Mouse (Mus musculus) intestine, embryonic 14.5 days (tissue): ENCODE data around the gene Tmem39b. TPM values are rescaled to one million over a fixed set of nuclear protein-coding genes. Genes with fewer than 3 reads are reported as not detected.

Source experiments
- ATAC-seq: fragments of 200-750 bp; cut with Nextera tagmentation; replicated peaks from 2 replicates; pipeline ENCODE4 v1.8.0; 2017; ENCODE audit warnings: low read depth, moderate number of reproducible peaks, moderate TSS enrichment, moderate library complexity; ENCODE audit not compliant: low FRiP score, low TSS enrichment
- DNase-seq: peaks from one replicate; pipeline ENCODE4 v3.0.0-alpha.2; 2018; ENCODE audit warnings: low spot score
- H3K27ac ChIP-seq: fragments of 300-500 bp; sonication (generic); 2 replicates; pipeline ENCODE4 v1.5.1; 2014; ENCODE audit warnings: low read depth, mild to moderate bottlenecking, control low read depth
- H3K27me3 ChIP-seq: fragments of 300-500 bp; sonication (generic); replicated peaks from 2 replicates; pipeline ENCODE4 v1.6.1; 2014; ENCODE audit warnings: low read length, control low read depth; ENCODE audit not compliant: control insufficient read depth, insufficient read depth
- H3K36me3 ChIP-seq: fragments of 300-500 bp; sonication (generic); 2 replicates; pipeline ENCODE4 v1.6.1; 2014; ENCODE audit warnings: low read length, control low read depth; ENCODE audit not compliant: control insufficient read depth, insufficient read depth
- H3K4me1 ChIP-seq: fragments of 300-500 bp; sonication (generic); replicated peaks from 2 replicates; pipeline ENCODE4 v1.6.1; 2014; ENCODE audit warnings: low read length, control low read depth, mixed read lengths; ENCODE audit not compliant: control insufficient read depth, insufficient read depth
- H3K4me2 ChIP-seq: fragments of 300-500 bp; sonication (generic); 2 replicates; pipeline ENCODE4 v1.6.1; 2014; ENCODE audit warnings: low read length
- H3K4me3 ChIP-seq: fragments of 300-500 bp; sonication (generic); 2 replicates; pipeline ENCODE4 v1.5.1; 2014; ENCODE audit warnings: low read depth, low read length, control low read depth, mixed read lengths
- H3K9ac ChIP-seq: fragments of 300-500 bp; sonication (generic); 2 replicates; pipeline ENCODE4 v1.6.1; 2014; ENCODE audit warnings: mild to moderate bottlenecking, low read length
- H3K9me3 ChIP-seq: fragments of 300-500 bp; sonication (generic); 2 replicates; pipeline ENCODE4 v1.6.1; 2016; ENCODE audit warnings: low read length, control low read depth; ENCODE audit not compliant: control insufficient read depth
- WGBS: fragments of 180-500 bp; shearing (Covaris S2); extraction: QIAGEN DNeasy Blood & Tissue Kit; methylation state at CpG from one replicate; pipeline ENCODE4 v1.1.7; 2014; 5-methylcytosine and 5-hydroxymethylcytosine counted together
- polyA plus RNA-seq: library from polyadenylated mRNA; unstranded; fragments of >200 nt; fragmentation: Nextera tagmentation; extraction: Ambion mirVana; gene quantifications from 2 replicates; pipeline ENCODE4 v1.2.1, GENCODE M21; 2014

The Tmem39b gene
- polyA plus RNA-seq, 1 experiment from 2014 or later: 26.6 TPM

DNA sequence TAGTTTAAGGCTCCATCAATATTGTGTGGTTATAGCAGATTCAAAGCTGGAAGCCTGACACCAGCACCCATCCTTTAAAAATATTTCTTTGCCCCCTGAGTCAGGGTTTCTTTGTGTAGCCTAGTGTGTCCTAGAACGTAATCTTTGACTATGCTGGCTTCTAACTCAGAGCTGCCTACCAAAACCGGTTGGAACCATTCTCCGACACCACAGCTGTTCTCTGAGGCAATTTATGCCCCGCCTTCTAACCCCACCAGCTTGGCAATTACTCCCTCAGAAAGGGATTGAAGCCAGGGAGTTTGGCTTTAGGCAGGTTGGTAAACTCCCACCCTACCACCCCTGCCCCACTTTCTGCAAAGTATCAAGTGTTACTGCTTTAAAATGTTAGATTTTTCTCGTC, 54.9 kb downstream of the Tmem39b start:
- Histone ChIP-seq H3K36me3 (peaks cover 58% of the 10 kb centered on the region), H3K4me1 (peaks cover 21% of the 10 kb centered on the region), H3K9ac (no peak overlapping the region), H3K9me3 (no peaks in the 10 kb centered on the region), H3K4me3 (peak overlapping the region; percentile 67; the same call in 1 of the 2 replicates), H3K27me3 (no peaks in the 10 kb centered on the region), H3K4me2 (peak overlapping the region; percentile 90), H3K27ac (no peak overlapping the region)
- ATAC-seq (no peak), DNase-seq (no peak)
- 54% methylated on average over 5 of the region's 5 CpGs for WGBS

DNA sequence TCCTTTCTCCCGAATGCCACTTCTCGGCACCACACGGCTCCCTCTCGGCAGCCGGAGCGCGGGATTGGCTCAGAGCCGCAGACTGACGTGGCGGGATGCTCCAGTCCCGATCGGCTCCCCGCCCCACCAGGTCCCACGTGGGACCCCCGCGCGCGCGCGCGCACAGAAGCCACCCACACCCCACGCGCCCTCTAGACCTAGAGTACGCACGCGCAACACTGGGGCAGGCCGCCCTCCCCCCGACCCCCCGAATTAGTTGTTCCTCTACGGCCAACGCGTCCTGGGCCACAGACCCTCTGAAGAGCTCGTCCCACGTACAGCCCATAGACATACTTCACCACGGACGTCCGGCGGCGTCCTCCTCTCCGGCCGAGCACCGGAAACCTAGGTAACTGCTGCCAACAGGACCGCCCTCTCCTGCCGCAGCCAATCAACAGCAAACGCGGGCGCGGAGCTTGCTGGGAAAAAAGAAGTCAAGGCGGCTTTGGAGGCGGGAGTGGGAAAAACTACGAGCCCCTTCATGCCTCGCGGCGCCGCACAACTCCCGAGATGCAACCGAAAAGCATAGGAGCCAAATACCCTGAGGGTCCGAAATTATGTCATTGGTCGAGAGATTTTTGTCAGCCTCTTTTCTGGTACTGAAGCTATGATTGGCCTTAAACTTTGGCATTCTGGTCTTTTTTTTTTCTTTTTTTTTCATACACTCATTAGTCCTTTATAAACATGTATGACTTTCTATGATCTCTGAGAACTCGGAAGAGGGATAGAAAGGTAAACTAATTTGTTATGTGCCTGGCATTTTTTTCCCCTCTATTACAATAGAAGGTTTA, 55.8 kb downstream of the Tmem39b start, which contains the start of gene Txlna:
Txlna (minus strand) TSS at position 428 of the 830 bp plus-strand sequence.
- WGBS: under 1% methylated on average over 59 of the region's 60 CpGs
- Histone ChIP-seq H3K36me3 (peaks cover 58% of the 10 kb centered on the region), H3K4me3 (peak within 1 kb of the TSS; percentile 67), H3K9ac (peak within 1 kb of the TSS; percentile 59), H3K4me2 (peak within 1 kb of the TSS; percentile 90), H3K9me3 (no peaks in the 10 kb centered on the region), H3K27ac (peak within 1 kb of the TSS; percentile 87), H3K4me1 (peaks cover 21% of the 10 kb centered on the region), H3K27me3 (no peaks in the 10 kb centered on the region)
- DNase-seq: peak; percentile 97
- peak; percentile 96 for ATAC-seq

DNA sequence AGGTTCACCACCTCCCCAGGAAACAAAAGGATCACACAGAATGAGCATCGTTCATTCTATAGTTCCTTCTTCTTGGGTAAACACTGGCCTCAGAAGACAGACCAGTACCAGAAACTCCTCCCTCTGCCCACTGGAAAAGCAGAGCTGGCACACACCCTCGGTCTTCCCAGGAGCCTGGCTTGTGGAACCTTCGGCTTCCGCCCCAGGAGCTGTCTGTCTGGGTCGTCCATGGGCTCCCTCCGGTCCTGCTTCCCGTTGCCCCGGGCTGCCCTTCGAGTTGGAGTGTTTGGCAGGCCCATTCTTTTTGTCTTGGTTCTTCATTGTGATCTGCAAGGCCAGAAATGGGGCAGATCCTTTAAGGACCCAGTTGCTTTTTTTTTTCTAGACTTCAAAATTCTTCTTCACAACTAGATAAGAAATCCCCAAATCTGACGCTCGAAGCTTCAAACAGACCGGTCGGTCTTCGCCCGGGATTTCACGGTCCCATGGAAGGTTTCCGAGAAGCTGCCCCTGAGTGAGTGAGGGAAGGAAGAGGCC, 56.5 kb downstream of the Tmem39b start:
- H3K36me3 ChIP-seq: peaks cover 58% of the 10 kb centered on the region
- peaks cover 21% of the 10 kb centered on the region for H3K4me1 ChIP-seq
- peak overlapping the region; percentile 67 for H3K4me3 ChIP-seq
- H3K9ac ChIP-seq: peak overlapping the region; percentile 59
- H3K27ac ChIP-seq: peak overlapping the region; percentile 87
- H3K27me3 ChIP-seq: no peaks in the 10 kb centered on the region
- DNase-seq: no peak
- no peak for ATAC-seq
- H3K4me2 ChIP-seq: peak overlapping the region; percentile 90
- 4% methylated on average over 17 of the region's 17 CpGs for WGBS
- no peaks in the 10 kb centered on the region for H3K9me3 ChIP-seq

DNA sequence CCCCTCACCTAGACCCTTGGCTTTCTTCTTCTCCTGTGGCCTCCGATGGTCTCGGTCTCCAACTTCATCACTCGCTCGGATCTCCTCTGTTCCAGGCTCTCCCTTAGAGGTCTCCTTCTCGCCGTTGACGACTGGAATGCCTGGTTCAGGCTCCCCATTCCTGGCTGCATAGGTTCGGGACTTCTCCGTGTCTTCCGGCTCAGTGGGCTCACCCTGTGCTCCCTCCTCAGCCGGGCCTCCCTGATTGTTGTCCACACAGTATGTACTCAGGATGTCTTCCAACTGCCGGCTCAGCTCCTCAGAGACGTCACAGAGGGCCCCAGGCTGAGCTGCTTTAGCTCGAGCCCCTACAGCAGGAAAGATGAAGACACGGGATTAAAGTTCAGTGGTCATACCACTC, 57.4 kb downstream of the Tmem39b start:
- Histone ChIP-seq H3K9me3 (no peaks in the 10 kb centered on the region), H3K27ac (no peak overlapping the region), H3K4me1 (peaks cover 21% of the 10 kb centered on the region), H3K36me3 (peaks cover 59% of the 10 kb centered on the region), H3K27me3 (no peaks in the 10 kb centered on the region), H3K4me2 (peak overlapping the region; percentile 90), H3K9ac (peak overlapping the region; percentile 59; the same call in 1 of the 2 replicates), H3K4me3 (peak overlapping the region; percentile 67; the same call in 1 of the 2 replicates)
- ATAC-seq: no peak
- DNase-seq: no peak
- 86% methylated on average over 15 of the region's 15 CpGs for WGBS

GRCm38 (mm10) chr4:129633852-129634251, 62.8 kb downstream of the Tmem39b start:
- H3K27me3 ChIP-seq: no peaks in the 10 kb centered on the region
- no peak for DNase-seq
- no peak overlapping the region for H3K4me2 ChIP-seq
- no peak for ATAC-seq
- H3K9me3 ChIP-seq: no peaks in the 10 kb centered on the region
- H3K36me3 ChIP-seq: peaks cover 98% of the 10 kb centered on the region
- no peak overlapping the region for H3K4me3 ChIP-seq
- 85% methylated on average over 6 of the region's 6 CpGs for WGBS
- peaks cover 5% of the 10 kb centered on the region for H3K4me1 ChIP-seq
- H3K27ac ChIP-seq: no peak overlapping the region
- H3K9ac ChIP-seq: no peak overlapping the region

DNA sequence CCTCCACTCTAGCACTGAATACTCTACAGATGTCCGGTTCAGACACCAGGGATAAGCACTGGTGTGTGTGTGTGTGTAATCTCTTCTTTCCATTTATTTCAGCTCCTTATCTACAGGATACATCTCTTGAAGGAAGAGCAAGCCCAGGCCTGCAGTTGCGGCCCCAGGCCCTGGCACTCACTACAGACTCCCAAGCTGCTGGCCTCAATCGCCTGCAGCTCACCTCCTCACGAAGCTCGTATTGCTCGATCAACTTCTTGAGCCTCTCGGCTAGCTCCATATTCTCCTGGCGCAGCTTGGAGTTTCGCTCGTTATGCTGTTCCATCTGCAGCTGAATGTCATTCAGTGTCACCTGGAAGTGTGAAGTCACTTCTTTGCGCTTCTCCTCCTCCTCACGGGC, 64.8 kb downstream of the Tmem39b start:
- Histone ChIP-seq H3K27me3 (no peaks in the 10 kb centered on the region), H3K4me3 (no peak overlapping the region), H3K27ac (no peak overlapping the region), H3K9ac (no peak overlapping the region), H3K9me3 (no peaks in the 10 kb centered on the region), H3K4me2 (no peak overlapping the region), H3K36me3 (peaks cover 100% of the 10 kb centered on the region), H3K4me1 (no peaks in the 10 kb centered on the region)
- ATAC-seq (no peak), DNase-seq (no peak)
- 92% methylated on average over 12 of the region's 12 CpGs for WGBS

DNA sequence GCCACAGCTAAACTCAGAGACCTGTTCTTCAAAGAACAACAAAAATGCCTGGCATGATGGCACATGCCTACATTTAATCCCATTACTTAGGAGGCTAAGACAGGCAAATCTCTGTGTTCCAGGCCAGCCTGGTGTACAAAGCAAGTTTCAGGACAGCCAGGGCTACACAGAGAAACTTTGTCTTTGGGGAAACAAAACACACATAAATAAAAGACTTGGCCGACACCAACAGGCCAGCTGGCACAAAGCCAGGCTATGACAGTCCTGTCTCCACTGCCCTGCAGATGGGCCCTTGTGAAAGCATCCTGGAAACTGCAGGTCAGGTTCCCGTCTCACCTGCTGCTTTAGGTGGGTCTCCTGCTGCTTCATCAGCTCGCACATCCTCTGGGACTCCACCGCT, 65.7 kb downstream of the Tmem39b start:
- Histone ChIP-seq H3K4me3 (no peak overlapping the region), H3K36me3 (peaks cover 95% of the 10 kb centered on the region), H3K27ac (no peak overlapping the region), H3K9ac (no peak overlapping the region), H3K4me1 (no peaks in the 10 kb centered on the region), H3K9me3 (no peaks in the 10 kb centered on the region), H3K27me3 (no peaks in the 10 kb centered on the region), H3K4me2 (no peak overlapping the region)
- DNase-seq (no peak), ATAC-seq (no peak)
- whole genome bisulfite sequencing: 75% methylated on average over 4 of the region's 4 CpGs
